Mouse (Mus musculus) limb, embryonic 14.5 days (tissue): ENCODE results near the gene Ybx2. TPM values are rescaled to one million over a fixed set of nuclear protein-coding genes. Genes with fewer than 3 reads are reported as not detected.
"Not testable (repeated sequence)": the region's sequence is repeated elsewhere in the genome, so short reads cannot be mapped to it uniquely, and the experiment has no call there.

Source experiments
- ATAC-seq: fragments of 200-750 bp; cut with Nextera tagmentation; 2 replicates; pipeline ENCODE4 v1.8.0; 2017; ENCODE audit warnings: low read depth, moderate number of reproducible peaks, moderate TSS enrichment; ENCODE audit not compliant: low FRiP score
- DNase-seq: peaks from one replicate; pipeline ENCODE4 v3.0.0-alpha.2; 2015; ENCODE audit warnings: low spot score
- H3K27ac ChIP-seq: fragments of 300-500 bp; sonication (generic); replicated peaks from 2 replicates; pipeline ENCODE4 v1.5.1; 2014; ENCODE audit warnings: low read depth, mild to moderate bottlenecking, low read length, moderate library complexity, mixed read lengths
- H3K27me3 ChIP-seq: fragments of 300-500 bp; sonication (generic); 2 replicates; pipeline ENCODE4 v1.6.1; 2014; ENCODE audit warnings: low read length, mixed read lengths; ENCODE audit not compliant: control insufficient read depth, insufficient read depth
- H3K36me3 ChIP-seq: fragments of 300-500 bp; sonication (generic); 2 replicates; pipeline ENCODE4 v1.6.1; 2014; ENCODE audit warnings: mild to moderate bottlenecking, low read length, moderate library complexity, mixed read lengths; ENCODE audit not compliant: control insufficient read depth, insufficient read depth
- H3K4me1 ChIP-seq: fragments of 300-500 bp; sonication (generic); 2 replicates; pipeline ENCODE4 v1.6.1; 2014; ENCODE audit warnings: antibody characterized with exemption, low read length, mixed read lengths; ENCODE audit not compliant: control insufficient read depth, insufficient read depth
- H3K4me2 ChIP-seq: fragments of 300-500 bp; sonication (generic); replicated peaks from 2 replicates; pipeline ENCODE4 v1.6.1; 2014; ENCODE audit warnings: low read depth, mild to moderate bottlenecking, low read length, moderate library complexity; ENCODE audit not compliant: severe bottlenecking
- H3K4me3 ChIP-seq: fragments of 300-500 bp; sonication (generic); replicated peaks from 2 replicates; pipeline ENCODE4 v1.5.1; 2014; ENCODE audit warnings: low read length
- H3K9ac ChIP-seq: fragments of 300-500 bp; sonication (generic); 2 replicates; pipeline ENCODE4 v1.6.1; 2014; ENCODE audit warnings: mild to moderate bottlenecking, low read depth, low read length, moderate library complexity; ENCODE audit not compliant: severe bottlenecking
- H3K9me3 ChIP-seq: fragments of 300-500 bp; sonication (generic); 2 replicates; pipeline ENCODE4 v1.6.1; 2016; ENCODE audit warnings: low read length; ENCODE audit not compliant: control insufficient read depth
- POLR2A ChIP-seq: fragments of 200-500 bp; IDR thresholded peaks from 2 replicates; pipeline ENCODE4 v1.8.0; 2012; ENCODE audit warnings: inconsistent platforms, mild to moderate bottlenecking, moderate library complexity, borderline replicate concordance; ENCODE audit not compliant: insufficient read depth, insufficient read length; ENCODE audit errors: extremely low read depth
- WGBS: fragments of 180-500 bp; shearing (Covaris S2); extraction: QIAGEN DNeasy Blood & Tissue Kit; methylation state at CpG from one replicate; pipeline ENCODE4 v1.1.7; 2014; 5-methylcytosine and 5-hydroxymethylcytosine counted together
- polyA plus RNA-seq, 2 experiments: library from polyadenylated mRNA; depleted of rRNA in 1 of 2; stranded (reverse) in 1 of 2; unstranded in 1 of 2; fragments of >200 nt; fragmentation: Nextera tagmentation in 1 of 2; extraction: Ambion mirVana in 1 of 2; gene quantifications; 2 replicates each; pipeline versions ENCODE4 v1.2.1 to v1.2.3; 2012 to 2014

The Ybx2 gene
- polyA plus RNA-seq, 2 experiments: 7.2 to 70.1 TPM

DNA sequence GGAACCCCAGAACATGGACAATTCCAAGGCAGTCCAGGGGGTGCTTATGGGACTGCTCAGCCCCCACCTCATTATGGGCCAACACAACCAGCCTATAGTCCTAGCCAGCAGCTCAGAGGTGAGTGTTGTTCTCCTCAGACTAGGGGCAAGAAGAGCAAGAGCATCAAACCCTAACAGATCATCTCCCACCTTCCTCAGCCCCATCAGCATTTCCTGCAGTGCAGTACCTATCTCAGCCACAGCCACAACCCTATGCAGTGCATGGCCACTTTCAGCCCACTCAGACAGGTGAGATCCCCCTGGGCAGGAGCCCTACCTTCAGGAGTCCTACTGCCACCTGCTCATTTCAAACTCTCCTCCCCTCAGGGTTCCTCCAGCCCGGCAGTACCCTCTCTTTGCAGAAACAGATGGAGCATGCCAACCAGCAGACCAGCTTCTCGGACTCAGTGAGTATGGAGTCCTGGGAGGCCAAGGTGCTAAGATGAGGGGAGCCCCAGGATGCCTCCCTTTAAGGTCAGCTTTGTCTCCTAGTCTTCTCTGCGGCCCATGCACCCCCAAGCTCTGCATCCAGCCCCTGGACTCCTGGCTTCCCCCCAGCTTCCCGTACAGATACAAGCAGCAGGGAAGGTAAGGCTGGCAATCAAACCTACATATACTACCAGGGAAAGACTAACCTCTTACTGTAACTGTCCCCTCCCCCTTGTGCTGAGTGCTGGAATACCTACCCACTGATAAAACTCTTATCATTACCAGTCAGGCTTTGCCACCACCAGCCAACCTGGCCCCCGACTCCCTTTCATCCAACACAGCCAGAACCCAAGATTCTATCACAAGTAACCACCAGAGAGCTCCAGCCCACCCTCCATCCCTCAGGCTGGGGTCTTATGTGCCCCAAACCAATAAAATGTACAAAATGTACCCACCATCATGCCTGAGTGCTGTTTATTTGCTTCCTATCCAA, 19.6 kb upstream of the Ybx2 start:
- Histone ChIP-seq H3K9me3 (no peaks in the 10 kb centered on the region), H3K36me3 (peaks cover 69% of the 10 kb centered on the region), H3K9ac (peak overlapping the region; percentile 12), H3K4me1 (peaks cover 21% of the 10 kb centered on the region), H3K27me3 (no peaks in the 10 kb centered on the region), H3K4me2 (no peak overlapping the region), H3K4me3 (peak overlapping the region; percentile 83; the same call in 1 of the 2 replicates), H3K27ac (no peak overlapping the region)
- WGBS: 72% methylated on average over 5 of the region's 5 CpGs
- TF ChIP-seq POLR2A: no peak
- ATAC-seq (no peak), DNase-seq (no peak)

DNA sequence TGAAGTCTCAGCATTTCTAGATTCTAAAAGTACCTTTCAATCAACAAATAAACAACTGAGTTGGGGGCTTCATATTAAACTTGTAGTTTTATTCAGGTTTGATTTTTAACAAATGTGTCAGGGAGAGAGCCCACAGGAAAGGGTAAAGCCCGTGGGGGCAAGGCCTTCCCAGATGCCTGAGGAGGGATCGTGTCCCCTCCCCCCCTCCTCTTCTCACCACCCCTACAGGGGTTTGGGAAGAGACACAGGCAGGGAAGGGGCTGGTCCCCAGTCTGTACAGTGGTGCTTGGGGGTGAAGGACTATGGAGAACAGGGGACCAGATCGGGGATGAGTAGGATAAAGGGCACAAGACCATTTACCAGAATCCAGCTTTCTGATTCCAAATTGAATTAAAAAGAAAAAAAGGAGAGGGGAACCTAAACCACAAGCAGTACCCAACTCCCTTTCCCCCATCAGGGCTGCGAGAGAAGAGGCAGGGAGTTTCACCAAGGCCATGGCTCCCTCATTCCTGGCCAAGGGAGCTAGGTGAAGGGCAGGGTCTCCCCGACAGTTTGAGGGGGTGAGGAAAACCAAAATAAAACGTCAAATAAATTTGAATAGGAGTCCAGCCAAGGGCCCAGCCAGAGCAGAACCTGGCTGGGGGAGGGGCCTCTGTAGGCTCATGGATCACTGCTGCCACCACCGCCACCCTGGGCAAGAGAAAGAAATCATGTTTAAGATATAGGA, 18.8 kb upstream of the Ybx2 start:
- H3K4me3 ChIP-seq, H3K27me3 ChIP-seq, DNase-seq, ATAC-seq, H3K9ac ChIP-seq, H3K9me3 ChIP-seq, H3K4me2 ChIP-seq, H3K27ac ChIP-seq: not testable (repeated sequence)
- peaks cover 21% of the 10 kb centered on the region for H3K4me1 ChIP-seq
- H3K36me3 ChIP-seq: peaks cover 60% of the 10 kb centered on the region
- 58% methylated on average over 7 of the region's 7 CpGs for WGBS

GRCm38 (mm10) chr11:69917379-69917948, 18.1 kb upstream of the Ybx2 start:
- WGBS: 86% methylated on average over 8 of the region's 8 CpGs

GRCm38 (mm10) chr11:69918118-69918517, 17.5 kb upstream of the Ybx2 start:
- Histone ChIP-seq H3K27me3 (no peaks in the 10 kb centered on the region), H3K9me3 (no peaks in the 10 kb centered on the region), H3K4me3 (no peak overlapping the region), H3K4me2 (no peak overlapping the region), H3K27ac (no peak overlapping the region), H3K36me3 (peaks cover 47% of the 10 kb centered on the region), H3K4me1 (peaks cover 25% of the 10 kb centered on the region), H3K9ac (no peak overlapping the region)
- DNase-seq (no peak), ATAC-seq (no peak)
- 70% methylated on average over 5 of the region's 5 CpGs for WGBS
- no peak for TF ChIP-seq POLR2A

More at GRCm38 (mm10) chr11:69917379-69917948, 18.1 kb upstream of the Ybx2 start:
- Histone ChIP-seq H3K27ac (no peak overlapping the region), H3K9ac (no peak overlapping the region), H3K4me1 (peaks cover 21% of the 10 kb centered on the region), H3K4me2 (no peak overlapping the region), H3K9me3 (no peaks in the 10 kb centered on the region), H3K4me3 (no peak overlapping the region), H3K27me3 (no peaks in the 10 kb centered on the region), H3K36me3 (peaks cover 54% of the 10 kb centered on the region)
- DNase-seq (no peak), ATAC-seq (no peak)
- TF ChIP-seq POLR2A: no peak

GRCm38 (mm10) chr11:69919053-69919452, 16.5 kb upstream of the Ybx2 start:
- ATAC-seq: no peak
- no peak overlapping the region for H3K27ac ChIP-seq
- H3K9ac ChIP-seq: no peak overlapping the region
- DNase-seq: no peak
- H3K9me3 ChIP-seq: no peaks in the 10 kb centered on the region
- H3K4me3 ChIP-seq: peak overlapping the region; percentile 97
- 78% methylated on average over 9 of the region's 9 CpGs for WGBS
- H3K27me3 ChIP-seq: no peaks in the 10 kb centered on the region
- peaks cover 44% of the 10 kb centered on the region for H3K36me3 ChIP-seq
- TF ChIP-seq POLR2A: no peak
- H3K4me2 ChIP-seq: peak overlapping the region; percentile 88
- peaks cover 23% of the 10 kb centered on the region for H3K4me1 ChIP-seq
